Mouse (Mus musculus): ENCODE measurements around the gene Fnbp4. TPM values are rescaled to one million over a fixed set of nuclear protein-coding genes. Genes with fewer than 3 reads are reported as not detected.

Gene Fnbp4
- 100 to 1,000 TPM in 1 of 4 experiments, 10 to 100 TPM in 3; 42.9 to 112 (median 72.3) TPM for total RNA-seq (2022)

DNA sequence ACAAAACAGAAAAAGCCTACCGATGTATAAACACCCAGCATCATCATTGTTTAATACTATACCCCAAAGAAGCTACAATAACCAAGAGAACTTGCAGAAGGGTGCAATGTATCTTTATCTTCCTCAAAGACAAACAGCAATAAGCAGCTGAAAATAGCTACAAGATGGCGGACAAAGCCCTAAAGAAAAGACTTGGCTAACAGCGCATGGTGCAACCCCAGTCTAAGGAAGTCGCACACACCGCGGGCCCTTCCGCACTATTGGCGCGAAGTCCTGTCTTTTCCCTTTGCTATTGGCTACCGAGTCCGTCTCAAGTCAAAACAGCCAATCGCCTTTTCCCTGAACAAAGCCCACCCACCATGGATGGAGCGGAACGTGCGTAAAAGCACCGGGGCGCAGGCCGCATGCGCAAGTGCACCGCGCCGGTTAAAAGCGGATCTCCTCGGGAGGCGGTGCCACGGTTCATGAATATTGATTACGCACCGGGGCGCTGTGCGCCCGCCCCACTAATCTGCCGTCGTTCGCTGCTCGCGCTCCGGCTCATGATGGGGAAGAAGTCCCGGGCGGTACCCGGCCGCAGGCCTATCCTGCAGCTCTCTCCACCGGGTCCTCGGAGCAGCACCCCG, at the start of gene Fnbp4:
TSS of gene Fnbp4 (plus strand) at position 318 of the 626 bp plus-strand sequence.
- peak; percentile 99 for DNase-seq

DNA sequence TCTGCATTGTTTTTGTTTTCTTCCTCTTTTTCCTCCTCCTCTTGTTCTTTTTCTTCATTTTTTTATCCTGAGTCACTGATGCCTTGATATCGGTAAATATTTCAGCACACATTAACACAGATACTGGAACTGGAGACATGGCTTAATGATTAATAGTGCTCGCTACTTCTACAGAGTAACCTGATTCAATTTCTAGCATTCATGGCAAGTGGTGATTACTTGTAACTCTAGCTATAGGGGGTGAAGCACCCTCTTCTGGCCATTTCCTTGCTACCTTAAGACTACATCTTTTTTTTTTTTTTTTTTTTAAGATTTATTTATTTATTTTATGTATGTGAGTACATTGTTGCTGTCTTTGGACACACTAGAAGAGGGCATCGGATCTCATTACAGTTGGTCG, 44.2 kb upstream of the Fnbp4 start:
- no peak for DNase-seq

DNA sequence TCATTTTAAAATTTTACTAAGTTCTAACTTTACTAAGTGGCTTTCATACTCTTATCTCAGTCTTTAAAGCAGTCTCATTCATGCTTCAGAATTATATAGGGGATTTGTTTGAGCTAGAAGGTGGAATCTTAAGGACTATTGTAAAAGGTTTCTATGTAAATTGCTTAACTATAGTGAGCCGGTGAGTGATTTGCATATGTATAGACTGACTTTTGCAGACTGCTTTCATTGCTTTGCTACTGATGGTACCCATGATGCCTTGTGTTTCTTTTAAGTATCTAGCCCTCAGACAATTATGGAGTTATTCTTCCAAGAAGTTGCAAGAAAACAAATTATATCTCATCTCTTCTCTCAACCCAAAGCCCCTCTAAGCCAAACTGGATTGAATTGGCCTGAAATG, 36.6 kb upstream of the Fnbp4 start:
- no peak for DNase-seq

DNA sequence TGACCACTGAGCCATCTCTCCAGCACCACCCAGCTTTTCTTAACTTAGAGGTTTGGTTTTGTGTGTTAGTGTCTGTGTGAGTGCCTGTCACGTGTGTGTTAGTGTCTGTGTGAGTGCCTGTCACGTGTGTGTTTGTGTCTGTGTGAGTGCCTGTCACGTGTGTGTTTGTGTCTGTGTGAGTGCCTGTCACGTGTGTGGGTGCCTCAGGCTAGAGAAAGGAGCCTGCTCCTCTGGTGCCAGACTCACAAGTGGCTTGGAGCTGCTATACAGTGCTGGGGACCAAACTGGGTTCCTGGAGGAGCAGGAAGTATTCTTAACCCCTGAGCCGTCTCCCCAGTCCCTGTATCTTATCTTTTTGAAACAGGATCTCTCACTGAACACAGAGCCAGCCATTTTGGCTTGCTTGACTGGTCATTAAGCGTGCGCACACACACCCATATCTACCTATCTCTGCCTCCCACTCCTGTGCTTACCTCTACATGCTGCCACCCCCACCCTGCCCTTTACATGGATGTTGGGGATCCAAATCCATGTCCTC, 29.5 kb upstream of the Fnbp4 start:
- no peak for DNase-seq

DNA sequence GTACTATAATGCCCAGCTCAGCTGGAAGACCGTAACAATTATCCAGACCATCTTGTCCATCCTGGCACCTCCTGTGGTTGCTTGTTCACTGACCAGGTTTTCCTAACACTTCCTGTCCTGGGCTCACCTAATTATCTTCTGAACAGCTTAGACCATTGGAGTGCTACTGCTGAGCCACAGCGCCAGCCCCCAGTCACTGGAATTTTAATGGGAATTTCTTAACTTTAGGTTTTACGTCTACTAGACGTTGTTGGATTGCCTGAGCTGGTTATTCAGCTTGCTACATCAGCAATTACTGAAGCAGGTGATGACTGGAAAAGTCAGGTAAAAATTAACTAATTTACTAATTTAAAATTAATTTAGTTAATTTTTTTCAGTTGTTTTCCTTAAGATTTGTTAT, 27.8 kb upstream of the Fnbp4 start:
- no peak for DNase-seq

DNA sequence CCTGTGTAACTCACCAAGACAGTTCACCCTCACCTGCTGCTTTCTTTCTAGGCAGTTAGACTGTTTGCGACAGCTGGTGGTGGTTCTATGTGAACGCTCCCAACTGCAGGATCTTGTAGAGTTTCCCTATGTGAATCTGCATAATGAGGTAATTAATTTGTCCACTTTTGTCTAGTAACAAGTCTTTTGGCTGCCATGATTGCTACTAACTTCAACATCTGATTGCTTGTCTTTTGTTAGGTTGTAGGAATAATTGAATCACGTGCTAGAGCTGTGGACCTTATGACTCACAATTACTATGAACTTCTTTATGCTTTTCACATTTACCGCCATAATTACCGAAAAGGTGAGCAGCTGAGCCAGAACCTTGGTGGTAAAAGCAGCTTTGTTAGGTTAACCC, 27.2 kb upstream of the Fnbp4 start:
- DNase-seq: no peak

DNA sequence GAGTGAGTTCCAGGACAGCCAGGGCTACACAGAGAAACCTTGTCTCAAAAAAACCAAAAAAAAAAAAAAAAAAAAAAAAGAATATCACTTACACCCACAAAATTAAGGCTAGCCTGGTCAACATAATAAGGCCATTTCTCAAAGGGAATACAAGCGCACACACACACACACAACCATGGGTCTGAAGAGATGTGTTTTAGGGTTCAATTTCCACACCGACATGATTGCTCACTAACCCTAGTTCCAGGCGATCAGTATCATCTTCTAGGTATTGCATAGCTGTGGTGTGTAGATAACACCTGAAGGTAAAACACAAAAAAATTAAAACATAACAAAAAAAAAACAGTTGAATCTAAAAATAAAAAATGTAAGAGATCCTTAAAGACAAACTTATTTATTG, 18.4 kb upstream of the Fnbp4 start:
- no peak for DNase-seq

DNA sequence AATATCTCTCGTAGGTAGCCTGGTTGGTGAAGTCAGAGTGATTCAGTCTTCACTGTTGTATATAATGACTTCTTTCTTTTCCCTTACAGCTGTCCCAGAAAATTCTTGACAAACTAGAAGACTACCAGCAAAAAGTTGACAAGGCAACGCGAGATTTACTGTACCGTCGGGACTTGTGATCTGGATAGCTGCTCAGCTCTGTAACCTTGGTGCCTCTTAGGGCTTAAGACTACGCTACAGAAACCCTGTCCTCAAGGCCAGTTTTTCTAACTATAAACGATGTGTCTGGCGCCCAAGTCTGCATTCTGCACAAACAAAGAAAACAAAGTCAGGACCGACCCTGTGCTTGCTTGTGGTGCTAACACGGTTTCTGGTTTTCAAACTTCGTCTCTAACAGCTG, 9.8 kb upstream of the Fnbp4 start:
- peak; percentile 39 for DNase-seq

DNA sequence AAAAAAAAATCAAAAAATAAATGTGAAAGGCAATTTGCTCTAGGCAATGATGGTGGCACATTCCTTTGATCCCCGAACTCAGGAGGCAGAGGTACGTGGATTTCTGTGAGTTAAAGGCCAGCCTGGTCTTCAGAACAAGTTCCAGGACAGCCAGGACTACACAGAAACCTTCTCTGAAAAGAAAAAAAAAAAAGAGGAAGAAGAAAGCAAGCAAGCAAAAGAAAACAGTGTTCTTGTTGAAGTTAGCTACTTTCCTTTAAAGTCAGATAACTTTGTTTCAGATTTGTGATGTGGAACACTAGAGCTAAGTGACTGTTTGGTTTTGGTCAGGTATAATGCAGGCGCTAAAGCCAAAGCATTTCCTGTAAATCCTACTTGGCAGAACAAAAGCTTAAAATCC, 6.4 kb upstream of the Fnbp4 start:
- DNase-seq: no peak

DNA sequence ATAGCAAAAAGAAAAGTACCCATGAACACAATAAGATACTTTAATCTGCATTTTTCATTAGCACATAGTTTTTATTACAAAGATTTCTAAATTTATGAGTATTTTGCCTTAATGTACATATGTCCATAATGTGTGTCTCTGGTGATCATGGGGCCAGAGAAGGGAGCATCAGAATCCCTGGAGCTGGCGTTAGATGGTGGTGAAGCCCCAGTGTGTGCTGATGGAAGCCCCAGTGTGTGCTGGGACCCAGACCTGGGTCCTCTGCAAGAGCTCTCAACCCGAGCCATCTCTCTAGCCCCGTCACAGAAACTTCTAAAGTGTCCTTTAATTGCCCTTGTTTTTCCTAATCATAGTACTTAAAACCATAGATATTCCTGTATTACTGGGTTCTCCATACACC, 5.8 kb upstream of the Fnbp4 start:
- no peak for DNase-seq

DNA sequence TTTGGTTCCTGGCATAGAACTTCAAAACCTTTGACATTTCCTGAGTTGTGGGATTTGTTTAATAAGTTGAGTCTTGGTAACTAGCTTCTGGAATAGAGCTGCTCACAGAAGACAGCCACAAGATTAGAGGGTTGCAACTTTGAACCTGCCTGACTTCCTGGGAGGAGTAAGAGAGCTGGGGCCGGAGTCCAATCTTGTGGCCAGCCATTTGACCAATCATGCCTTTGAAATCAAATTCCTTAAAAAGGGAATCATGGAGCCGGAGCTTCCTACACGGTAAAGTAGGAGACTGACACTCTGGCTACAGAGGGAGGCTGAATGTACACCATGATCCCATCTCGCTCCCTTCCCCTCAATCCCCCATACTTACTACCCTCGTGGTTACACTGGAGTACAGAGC, 5.2 kb upstream of the Fnbp4 start:
- no peak for DNase-seq

DNA sequence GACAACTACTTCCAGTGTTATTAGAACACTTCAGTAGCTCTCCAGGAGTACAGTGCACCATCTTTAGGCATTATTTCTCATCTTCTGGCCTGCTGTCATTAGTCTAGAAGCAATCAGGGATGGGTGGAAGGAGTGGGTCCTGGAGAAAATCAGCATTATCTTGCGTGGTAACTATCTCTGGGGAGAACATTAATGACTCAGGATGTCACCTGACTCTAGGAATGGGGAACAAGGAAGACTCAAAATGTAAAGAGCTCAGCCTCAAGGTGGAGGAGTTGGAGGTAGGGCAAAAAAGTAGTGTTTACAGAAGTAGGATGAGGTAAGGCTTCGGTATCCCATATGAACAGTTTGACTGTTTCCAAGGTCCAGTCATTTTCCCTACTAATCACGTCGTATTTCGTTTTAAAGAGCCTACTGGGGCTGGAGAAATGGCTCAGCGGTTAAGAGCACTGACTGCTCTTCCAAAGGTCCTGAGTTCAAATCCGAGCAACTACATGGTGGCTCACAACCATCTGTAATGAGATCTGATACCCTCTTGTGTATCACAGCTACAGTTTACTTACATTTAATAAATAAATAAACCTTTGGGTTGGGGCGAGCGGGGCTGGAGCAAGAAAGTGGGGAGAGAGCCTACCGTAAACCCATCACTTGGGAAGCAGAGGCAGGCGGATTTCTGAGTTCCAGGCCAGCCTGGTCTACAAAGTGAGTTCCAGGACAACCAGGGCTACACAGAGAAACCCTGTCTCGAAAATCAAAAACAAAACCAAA, 701 bp upstream of the Fnbp4 start:
- DNase-seq: no peak

DNA sequence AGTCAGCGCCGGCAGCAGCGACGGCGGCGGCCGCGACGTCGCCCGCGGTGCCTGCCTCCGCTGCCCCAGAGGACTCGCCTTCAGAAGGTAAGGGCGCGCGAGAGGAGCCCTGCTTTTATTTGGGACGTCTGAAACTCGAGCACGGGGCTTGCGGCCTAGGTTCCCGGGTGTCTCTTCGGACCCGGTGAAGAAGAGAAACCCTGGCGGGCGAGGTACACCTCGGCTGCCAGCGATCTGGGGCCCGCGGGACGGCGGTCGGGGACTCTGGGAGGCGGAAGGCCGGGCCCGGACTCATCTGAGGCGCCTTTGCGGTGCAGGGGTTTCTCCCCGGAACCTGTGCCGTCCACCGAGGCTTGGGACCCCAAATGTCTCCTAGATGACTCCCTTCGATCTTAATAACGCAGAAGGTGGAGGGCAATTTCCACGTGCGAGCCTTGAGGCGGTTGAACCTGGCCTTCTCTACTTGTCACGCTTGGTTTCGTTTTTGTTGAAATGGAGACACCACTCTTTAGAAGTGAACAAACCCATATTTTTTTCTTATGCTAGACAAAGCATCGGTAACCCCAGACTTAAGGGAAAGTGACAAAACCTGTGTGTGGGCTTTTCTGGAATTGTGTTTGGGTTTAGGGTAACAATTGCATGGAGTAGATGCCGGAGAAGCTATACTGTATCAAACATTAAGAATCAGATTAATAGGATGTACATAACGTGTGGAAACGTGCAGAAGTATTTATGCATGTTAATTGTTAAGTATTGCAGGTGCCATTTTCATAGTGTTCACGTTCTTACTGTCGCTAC, 769 bp downstream of the Fnbp4 start:
- no peak for DNase-seq

DNA sequence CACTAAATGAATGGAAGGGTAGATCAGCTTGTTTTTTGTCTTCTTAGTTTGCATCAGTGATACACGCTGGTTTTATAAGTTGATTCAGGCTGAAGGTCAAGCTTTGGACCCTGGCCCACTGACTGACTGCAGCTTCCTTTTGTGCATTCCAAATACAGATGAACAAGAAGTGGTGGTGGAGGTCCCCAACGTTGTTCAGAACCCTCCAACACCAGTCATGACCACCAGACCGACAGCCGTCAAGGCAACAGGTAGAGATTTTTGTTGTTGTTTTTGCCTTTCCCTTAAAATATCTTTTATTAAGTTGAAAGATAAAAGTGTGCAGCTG, 1.3 kb downstream of the Fnbp4 start:
- DNase-seq: peak; percentile 23

DNA sequence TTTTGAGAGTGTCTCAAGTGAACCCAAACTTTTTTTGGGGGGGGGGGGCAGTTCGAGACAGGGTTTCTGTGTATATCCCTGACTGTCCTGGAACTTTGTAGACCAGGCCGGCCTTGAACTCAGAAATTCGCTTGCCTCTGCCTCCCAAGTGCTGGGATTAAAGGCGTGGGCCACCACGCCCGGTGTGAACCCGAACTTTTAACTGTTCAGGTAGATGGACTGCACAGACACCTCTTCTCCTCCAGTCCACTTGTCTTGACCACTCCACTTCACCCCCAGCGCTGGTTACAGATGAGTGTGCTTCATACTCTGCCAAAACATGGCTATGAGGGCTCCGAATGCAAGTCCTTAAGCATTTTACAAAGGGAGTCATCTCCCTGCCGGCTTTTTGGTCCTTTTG, 2.0 kb downstream of the Fnbp4 start:
- DNase-seq: no peak

DNA sequence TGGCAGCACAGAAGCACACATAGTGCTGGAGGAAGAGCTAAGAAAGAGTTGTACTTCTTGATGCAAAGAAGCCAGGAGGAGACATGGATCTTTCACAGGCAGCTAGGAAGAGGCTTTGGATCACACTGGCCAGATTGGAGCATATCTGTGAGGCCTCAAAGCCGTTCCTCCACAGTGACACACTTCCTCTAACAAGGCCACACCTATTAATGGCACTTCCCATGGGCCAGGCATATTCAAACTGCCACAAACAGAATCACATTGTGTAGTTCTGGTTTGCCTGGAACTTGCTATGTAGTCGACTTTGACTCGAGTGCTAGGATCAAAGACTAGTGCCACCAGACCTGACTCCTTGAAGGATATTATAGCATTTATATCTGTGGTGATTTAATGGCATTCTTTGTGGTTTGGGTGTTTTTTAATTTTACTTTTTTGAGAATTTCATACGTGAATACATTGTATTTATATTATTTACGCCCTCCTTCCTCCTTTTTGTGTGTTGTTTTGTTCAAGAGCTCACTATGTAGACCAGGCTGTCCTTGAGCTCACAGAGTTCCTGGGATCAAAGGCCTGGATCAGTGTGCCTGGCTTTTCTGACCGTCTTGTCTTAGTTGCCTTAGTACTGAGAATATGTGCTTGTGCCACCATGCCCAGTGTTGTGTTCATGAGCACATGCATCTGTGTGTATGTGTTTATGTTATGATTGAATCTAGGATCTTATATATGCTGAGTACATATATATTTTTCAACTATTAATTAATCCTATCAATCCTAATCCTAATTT, 4.7 kb downstream of the Fnbp4 start:
- no peak for DNase-seq

DNA sequence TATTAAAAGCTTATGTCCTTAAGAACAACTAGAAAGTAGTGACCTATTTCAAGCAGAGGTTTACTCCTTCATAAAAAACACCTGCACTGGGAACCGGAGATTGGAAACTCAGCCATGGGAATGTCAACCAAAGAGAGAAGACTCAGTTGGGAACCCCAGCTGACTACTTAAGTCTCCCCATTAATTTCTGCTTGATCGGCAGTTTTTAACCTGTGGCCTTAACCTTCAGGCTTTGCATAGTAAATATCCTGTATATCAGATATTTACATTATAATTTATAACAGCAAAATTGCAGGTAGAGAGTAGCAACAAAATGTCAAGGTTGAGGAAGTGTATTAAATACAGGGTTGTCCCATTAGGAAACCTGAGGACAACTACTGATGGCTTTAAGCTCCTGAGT, 8.4 kb downstream of the Fnbp4 start:
- no peak for DNase-seq

DNA sequence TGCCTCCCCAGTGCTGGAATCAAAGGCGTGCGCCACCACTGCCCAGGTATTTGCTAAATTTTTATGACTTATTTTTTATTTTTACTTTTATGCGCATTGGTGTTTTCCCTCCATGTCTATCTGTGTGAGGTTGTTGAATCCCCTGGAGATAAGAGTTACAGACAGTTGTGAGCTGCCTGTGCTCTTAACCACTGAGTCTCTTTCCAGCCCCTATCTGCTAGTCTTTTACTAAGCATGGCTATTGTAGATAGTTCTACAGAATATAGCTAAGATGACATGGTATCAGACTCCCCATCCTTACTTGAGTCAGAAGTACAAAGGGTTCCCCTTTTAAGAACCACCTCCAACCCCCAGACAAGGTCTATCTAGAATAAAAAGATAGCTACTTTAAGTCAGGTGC, 9.0 kb downstream of the Fnbp4 start:
- DNase-seq: no peak

DNA sequence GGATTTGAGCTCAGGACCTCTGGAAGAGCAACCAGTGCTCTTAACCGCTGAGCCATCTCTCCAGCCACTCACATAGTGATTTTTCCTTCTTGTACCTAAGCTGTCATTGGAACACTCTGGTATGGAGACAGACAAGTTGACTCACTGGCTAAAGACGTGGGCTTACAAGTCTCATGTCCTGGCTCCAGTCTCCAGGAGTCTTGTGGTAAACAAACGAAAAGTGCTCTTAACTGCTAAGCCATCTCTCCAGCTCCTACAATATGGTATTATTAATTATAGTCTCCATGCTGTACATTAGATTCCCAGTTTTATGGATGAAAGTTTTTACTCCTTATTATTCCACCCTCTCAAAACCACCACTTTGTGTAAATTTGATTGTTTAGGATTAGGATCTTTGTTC, 20.0 kb downstream of the Fnbp4 start:
- no peak for DNase-seq

DNA sequence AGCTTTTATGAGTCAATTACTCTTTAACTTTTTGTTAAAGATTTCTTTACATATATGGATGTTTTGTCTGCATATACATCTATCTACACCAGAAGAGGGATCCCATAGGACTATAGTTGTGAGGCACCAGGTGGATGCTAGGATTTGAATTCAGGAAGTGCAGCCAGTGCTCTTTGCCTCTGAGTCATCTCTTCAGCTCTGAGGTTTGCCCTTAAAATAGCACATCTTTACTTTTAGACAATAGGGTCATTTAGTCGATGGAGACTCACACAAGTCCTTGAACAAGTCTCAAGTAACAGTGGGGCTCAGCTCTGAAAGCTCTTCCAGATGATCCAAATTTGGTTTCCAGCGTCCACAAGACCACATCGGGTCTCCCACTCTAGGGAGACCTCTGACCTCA, 36.2 kb downstream of the Fnbp4 start:
- DNase-seq: no peak

DNA sequence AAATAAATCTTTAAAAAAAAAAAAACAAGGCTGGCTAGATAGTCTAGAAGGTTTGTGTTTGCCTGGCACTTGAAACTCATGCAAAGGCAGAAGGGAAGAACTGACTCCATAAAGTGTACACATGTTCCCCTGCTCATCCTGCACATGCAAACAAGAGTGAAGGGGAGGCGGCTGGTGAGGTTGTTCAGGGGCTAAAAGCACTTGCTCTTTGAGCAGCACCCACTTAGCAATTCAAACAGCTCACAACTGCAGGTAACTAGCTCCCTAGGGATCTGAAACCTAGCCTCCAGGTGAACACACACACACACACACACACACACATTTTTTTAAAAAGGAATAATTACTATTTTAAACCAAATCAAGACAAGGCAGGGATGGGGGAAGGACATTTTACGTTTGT, 36.8 kb downstream of the Fnbp4 start:
- no peak for DNase-seq

DNA sequence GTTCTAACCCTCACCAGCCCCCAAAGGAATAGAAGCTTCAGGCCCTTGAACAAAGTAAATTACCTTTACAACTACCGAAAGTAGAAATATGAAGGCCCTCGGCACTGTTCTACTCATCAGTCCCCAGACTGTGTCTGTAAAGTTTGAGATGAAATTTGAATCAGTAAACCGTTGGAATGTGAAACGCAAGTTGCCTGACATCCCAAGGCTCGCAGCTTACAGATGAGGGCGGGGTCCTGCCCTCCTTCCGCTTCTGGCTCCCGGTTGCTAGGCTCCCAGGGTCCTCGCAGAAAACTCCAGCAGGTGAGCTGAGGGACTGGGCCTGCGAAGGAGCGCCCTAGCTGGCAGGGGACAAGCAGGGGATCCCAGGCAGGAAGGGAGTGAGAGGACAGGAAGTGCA, 37.3 kb downstream of the Fnbp4 start, which contains the start of gene Agbl2:
TSS of gene Agbl2 (plus strand) at position 270 of the 400 bp plus-strand sequence.
- peak; percentile 9 for DNase-seq
